Mouse (Mus musculus) CH12F3 (cell line): ENCODE results near the gene Krtap4-16.
"Not testable (repeated sequence)": the region's sequence is repeated elsewhere in the genome, so short reads cannot be mapped to it uniquely, and the experiment has no call there.

Experiments used
- in situ Hi-C: fragments of 300-500 bp; cut with MboI; formaldehyde crosslinking; loops from 2 replicates; pipeline ENCODE4 v1.14.3; 2020; ENCODE audit warnings: low sequenced_read_pairs

The Krtap4-16 gene

DNA sequence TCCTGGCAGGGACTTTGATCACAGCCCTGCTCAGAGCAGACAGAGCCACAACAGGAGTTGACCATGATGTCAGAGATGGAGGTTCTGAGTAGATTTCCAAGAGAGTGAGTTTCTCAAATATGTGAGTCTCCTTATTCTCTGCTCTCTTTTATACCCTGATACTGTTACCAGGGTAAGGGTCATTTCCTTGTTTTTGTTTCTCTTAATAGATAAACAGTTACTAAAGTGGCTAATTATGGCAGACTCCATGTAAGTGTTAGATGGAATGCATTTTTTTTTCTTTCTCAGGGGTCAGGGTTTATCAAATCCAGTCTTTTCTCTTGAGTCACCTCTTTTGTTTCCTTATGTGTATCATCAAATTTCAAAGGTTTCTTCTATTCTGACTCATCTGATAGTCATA, at the start of gene Krtap4-16:
TSS of gene Krtap4-16 (minus strand) at position 101 of the 400 bp plus-strand sequence.
- in situ Hi-C loops: no loop called here

DNA sequence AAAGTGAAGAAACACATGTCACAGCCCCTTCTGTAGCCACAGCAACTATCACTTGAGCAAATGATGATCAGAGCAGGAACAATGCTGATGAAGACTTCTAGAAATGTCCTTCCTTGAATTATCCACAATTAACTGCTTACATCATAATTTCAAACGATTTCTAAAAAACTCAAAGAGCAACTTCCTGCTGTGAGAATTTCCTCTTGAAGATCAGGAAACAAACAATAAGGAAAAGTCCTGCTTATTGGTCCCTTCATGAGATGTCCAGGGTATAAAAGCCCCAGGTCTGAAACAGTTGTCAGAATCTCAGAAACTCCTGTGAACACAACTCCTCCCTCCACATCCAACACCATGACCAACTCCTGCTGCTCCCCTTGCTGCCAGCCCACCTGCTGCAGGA, 27.5 kb upstream of the Krtap4-16 start, which contains the start of gene Gm11567:
TSS of gene Gm11567 (plus strand) at position 301 of the 400 bp plus-strand sequence.
- in situ Hi-C loops: not testable (repeated sequence)

DNA sequence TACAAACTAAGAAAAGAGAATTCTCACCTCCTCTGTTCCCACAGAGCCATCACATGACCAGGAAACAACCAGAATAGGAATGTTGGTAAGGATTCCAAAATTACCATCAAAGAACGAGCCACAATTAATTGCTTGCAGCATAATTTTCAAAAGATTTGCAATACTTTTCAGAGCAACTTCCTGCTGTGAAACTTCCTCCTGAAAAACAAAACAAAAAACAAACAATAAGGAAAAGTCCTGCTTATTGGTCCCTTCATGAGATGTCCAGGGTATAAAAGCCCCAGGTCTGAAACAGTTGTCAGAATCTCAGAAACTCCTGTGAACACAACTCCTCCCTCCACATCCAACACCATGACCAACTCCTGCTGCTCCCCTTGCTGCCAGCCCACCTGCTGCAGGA, 21.7 kb upstream of the Krtap4-16 start, which contains the start of gene Krtap9-1:
TSS of gene Krtap9-1 (plus strand) at position 301 of the 400 bp plus-strand sequence.
- in situ Hi-C loops: not testable (repeated sequence)

DNA sequence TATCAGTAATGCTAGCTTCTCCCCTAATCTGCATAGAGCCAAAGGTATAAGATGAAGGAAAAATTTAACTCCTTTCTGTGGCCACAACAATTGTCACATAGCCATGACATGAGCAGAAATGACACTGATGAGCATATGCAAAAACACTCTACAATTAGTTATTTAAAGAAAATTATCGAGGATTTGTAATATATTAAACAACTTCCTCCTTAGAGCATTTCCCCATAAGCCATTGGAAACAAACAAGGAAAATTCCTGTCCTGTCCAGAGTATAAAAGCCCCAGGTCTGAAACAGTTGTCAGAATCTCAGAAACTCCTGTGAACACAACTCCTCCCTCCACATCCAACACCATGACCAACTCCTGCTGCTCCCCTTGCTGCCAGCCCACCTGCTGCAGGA, 12.8 kb upstream of the Krtap4-16 start, which contains the start of gene Gm11559:
TSS of gene Gm11559 (plus strand) at position 301 of the 400 bp plus-strand sequence.
- in situ Hi-C loops: not testable (repeated sequence)

DNA sequence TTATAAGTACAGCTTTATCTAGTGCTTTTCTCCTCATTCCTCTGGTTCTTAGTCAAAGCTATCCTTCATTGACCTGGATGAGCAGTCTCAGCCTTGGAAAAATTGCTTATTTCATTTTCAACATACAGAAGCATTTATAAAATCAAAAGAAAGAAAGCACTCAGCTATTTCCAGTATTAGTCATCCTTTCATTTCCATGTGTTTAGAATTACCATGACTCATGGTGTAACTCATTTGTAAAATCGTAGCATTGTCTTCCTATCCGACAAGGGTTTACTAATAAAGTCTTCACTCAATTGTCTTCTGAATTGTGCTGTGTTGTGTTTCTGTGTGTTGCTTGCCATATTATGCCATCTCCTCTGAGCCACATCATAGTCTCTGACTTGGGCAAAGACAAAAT, 7.4 kb upstream of the Krtap4-16 start:
- in situ Hi-C loops: no loop called here

DNA sequence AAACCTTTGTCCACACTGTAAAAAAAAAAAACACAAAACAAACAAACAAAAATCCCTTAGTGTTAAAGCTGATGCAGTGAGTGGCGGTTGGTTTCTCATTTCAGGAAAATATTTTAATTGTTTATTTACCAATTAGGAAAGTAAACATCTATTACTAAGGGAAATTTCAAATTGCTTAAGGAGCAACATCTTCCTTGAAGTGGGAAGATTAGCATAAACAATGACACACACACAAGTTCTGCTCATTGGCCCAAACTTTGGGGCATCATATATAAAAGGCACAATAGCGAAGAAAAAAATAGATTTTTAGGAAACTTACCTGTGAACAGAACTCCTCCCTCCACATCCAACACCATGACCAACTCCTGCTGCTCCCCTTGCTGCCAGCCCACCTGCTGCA, 6.2 kb upstream of the Krtap4-16 start, which contains the start of gene Gm11568:
TSS of gene Gm11568 (plus strand) at position 301 of the 400 bp plus-strand sequence.
- in situ Hi-C loops: no loop called here

DNA sequence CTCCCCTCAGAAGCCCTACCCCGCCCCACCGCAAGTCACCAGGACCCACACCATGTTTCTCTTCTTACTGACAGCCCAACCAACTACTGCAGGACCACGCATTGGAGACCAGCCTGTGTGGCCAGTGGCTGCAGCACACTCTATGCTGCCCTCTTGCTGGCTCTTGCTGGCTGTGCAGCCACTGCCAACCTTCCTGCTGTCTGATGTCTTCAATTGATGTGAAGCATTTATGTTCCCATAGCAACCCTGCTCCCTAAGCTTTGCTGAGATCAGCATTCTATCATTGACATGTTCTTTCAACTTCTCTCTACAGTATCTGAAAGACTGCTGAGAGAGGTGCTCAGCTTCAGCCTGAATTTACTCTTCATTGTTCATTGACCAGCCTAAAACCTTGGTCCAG, 2.7 kb upstream of the Krtap4-16 start:
- in situ Hi-C loops: no loop called here

DNA sequence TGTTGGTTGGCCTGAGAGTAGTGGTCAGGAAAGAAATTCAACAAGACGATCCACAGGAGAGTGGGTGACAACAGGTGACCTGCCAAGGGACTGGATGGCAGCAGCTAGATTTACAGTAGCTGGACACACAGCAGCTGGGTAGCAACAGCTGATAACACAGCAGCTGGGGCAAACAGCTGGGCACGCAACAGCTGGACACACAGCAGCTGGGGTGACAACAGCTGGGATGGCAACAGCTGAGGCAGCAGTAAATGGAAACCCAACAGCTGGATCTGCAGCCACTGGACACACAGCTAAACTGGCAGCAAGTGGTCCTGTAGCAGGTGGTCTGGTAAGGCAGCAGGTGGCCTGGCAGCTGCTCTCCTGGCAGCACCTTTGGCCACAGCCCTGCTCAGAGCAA, 4.7 kb downstream of the Krtap4-16 start:
- in situ Hi-C loops: no loop called here

DNA sequence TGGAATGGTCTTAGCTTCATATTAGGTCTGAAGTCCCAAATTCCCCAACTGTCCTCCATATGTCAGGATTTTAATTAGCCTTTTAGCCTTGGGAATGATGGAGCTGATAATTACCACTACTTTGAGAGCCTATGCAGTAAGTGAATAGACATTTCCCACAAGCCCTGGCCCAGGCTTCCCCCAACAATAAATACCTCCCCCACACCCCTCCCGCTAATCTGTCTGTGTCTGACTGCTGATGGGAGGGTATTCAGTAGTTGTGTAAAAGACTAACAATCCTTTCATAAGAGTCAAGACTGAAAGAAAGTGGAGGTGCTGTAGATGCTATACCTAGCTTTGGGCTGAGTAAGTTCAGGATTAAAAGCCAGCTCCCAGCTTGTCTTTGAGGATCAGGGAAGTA, 9.2 kb downstream of the Krtap4-16 start:
- in situ Hi-C loops: no loop called here

DNA sequence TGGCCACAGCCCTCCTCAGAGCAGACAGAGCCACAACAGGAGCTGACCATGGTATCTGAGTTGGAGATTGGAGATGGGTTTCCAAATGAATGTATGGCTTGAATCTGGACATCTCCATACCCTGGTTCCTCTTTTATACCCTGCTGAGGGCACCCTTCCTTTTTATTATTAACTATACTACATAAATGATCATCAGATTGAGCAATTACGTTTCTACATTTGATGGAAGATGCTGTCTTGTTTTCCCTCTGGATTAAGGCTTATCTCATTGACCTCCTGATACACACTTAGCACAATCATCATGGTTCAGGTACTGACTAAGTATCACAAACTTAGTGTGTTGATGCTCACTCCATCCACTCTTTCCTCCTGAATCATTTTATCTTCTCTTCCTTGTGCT, 13.4 kb downstream of the Krtap4-16 start, which contains the start of gene 2300003K06Rik:
TSS of gene 2300003K06Rik (minus strand) at position 101 of the 400 bp plus-strand sequence.
- in situ Hi-C loops: no loop called here

DNA sequence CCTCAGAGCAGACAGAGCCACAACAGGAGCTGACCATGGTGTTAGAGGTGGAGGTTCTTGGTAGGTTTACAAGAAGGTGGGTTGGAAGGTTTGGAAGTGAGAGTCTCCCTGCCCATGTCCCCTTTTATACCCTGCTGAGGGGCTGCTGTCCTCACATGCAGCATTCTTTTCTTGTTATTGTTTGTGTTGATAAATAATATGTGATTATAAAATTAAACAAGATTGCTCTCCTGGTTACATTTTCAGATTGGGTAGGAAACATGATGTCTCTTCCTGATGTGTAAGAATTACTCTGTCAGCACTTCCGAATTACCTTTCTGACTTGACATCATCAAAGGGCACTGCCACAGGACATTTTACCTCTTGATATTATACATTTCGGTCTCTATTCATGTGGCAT, 35.8 kb downstream of the Krtap4-16 start, which contains the start of gene Gm11564:
TSS of gene Gm11564 (minus strand) at position 101 of the 400 bp plus-strand sequence.
- in situ Hi-C loops: not testable (repeated sequence)

DNA sequence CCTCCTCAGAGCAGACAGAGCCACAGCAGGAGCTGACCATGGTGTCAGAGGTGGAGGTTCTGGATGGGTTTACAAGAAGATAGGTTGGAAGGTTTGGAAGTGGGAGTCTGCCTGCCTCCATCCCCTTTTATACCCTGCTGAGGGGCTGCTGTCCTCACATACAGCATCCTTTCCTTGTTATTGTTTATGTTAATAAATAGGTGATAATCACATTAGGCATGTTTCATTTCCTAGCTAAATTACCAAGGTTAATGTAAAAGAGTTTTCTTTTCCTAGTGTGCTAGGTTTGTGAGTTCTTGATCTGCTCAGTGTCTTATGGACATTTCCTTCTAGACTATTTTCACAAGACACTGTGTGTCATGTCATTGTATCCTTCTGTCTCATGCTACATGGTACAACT, 41.6 kb downstream of the Krtap4-16 start, which contains the start of gene Krtap4-13:
TSS of gene Krtap4-13 (minus strand) at position 101 of the 400 bp plus-strand sequence.
- in situ Hi-C loops: not testable (repeated sequence)

DNA sequence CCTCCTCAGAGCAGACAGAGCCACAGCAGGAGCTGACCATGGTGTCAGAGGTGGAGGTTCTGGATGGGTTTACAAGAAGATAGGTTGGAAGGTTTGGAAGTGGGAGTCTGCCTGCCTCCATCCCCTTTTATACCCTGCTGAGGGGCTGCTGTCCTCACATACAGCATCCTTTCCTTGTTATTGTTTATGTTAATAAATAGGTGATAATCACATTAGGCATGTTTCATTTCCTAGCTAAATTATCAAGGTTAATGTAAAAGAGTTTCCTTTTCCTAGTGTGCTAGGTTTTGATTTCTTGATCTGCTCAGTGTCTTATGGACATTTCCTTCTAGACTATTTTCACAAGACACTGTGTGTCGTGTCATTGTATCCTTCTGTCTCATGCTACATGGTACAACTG, 47.1 kb downstream of the Krtap4-16 start, which contains the start of gene Gm11554:
TSS of gene Gm11554 (minus strand) at position 101 of the 400 bp plus-strand sequence.
- in situ Hi-C loops: not testable (repeated sequence)
